Mouse (Mus musculus) liver, embryonic 14.5 days (tissue): ENCODE results near the gene Slc13a1. TPM values are rescaled to one million over a fixed set of nuclear protein-coding genes. Genes with fewer than 3 reads are reported as not detected.

ENCODE experiments used
- ATAC-seq: fragments of 200-750 bp; cut with Nextera tagmentation; 2 replicates; pipeline ENCODE4 v1.8.0; 2017; ENCODE audit warnings: moderate number of reproducible peaks, mild to moderate bottlenecking, moderate library complexity; ENCODE audit not compliant: insufficient read depth
- DNase-seq, 3 experiments: peaks; one replicate each; pipeline ENCODE4 v3.0.0-alpha.2; 2012 to 2013; ENCODE audit warnings: low read depth in 3 of 3, low spot score in 3 of 3
- H3K27ac ChIP-seq: fragments of 300-500 bp; sonication (generic); 2 replicates; pipeline ENCODE4 v1.5.1; 2014; ENCODE audit warnings: moderate library complexity, mild to moderate bottlenecking, control low read depth, inconsistent platforms
- H3K27me3 ChIP-seq: fragments of 300-500 bp; sonication (generic); 2 replicates; pipeline ENCODE4 v1.6.1; 2014; ENCODE audit warnings: mild to moderate bottlenecking, low read length, moderate library complexity; ENCODE audit not compliant: control insufficient read depth, insufficient read depth
- H3K36me3 ChIP-seq: fragments of 300-500 bp; sonication (generic); replicated peaks from 2 replicates; pipeline ENCODE4 v1.6.1; 2014; ENCODE audit warnings: low read depth; ENCODE audit not compliant: control insufficient read depth, insufficient read depth
- H3K4me1 ChIP-seq, 2 experiments: fragments of 200-500 bp in 1 of 2; fragments of 300-500 bp in 1 of 2; sonication (generic) in 1 of 2; replicated peaks; 2 replicates each; pipeline ENCODE4 v1.6.1; 2012 to 2014; ENCODE audit warnings: antibody characterized with exemption in 1 of 2, inconsistent platforms in 1 of 2, low read length in 1 of 2; ENCODE audit not compliant: control insufficient read depth in 2 of 2, insufficient read depth in 2 of 2
- H3K4me2 ChIP-seq: fragments of 300-500 bp; sonication (generic); 2 replicates; pipeline ENCODE4 v1.6.1; 2014; ENCODE audit warnings: low read depth, mild to moderate bottlenecking, control low read depth, moderate library complexity
- H3K4me3 ChIP-seq, 2 experiments: fragments of 200-500 bp in 1 of 2; fragments of 300-500 bp in 1 of 2; sonication (generic) in 1 of 2; 2 replicates each; pipeline ENCODE4 v1.5.1; 2012 to 2014; ENCODE audit warnings: low read depth in 2 of 2, low read length in 2 of 2, mild to moderate bottlenecking in 2 of 2, control low read depth in 1 of 2, inconsistent platforms in 1 of 2, moderate library complexity in 1 of 2; ENCODE audit not compliant: insufficient read depth in 1 of 2
- H3K9ac ChIP-seq: fragments of 300-500 bp; sonication (generic); replicated peaks from 2 replicates; pipeline ENCODE4 v1.6.1; 2014; ENCODE audit warnings: mild to moderate bottlenecking, control low read depth, moderate library complexity
- H3K9me3 ChIP-seq: fragments of 300-500 bp; sonication (generic); 2 replicates; pipeline ENCODE4 v1.6.1; 2016; ENCODE audit warnings: low read length, mixed read lengths; ENCODE audit not compliant: control insufficient read depth
- CTCF ChIP-seq: IDR thresholded peaks from 2 replicates; pipeline ENCODE4 v1.5.1; 2016; ENCODE audit warnings: antibody characterized with exemption, low read depth, control low read depth
- EP300 ChIP-seq: IDR thresholded peaks from 2 replicates; pipeline ENCODE4 v1.6.1; 2016; ENCODE audit warnings: antibody characterized with exemption, low read depth
- WGBS: fragments of 180-500 bp; shearing (Covaris S2); extraction: QIAGEN DNeasy Blood & Tissue Kit; methylation state at CpG from one replicate; pipeline ENCODE4 v1.1.7; 2014; ENCODE audit not compliant: insufficient replicate concordance; 5-methylcytosine and 5-hydroxymethylcytosine counted together
- polyA plus RNA-seq, 2 experiments: library from polyadenylated mRNA; depleted of rRNA in 1 of 2; stranded (reverse) in 1 of 2; unstranded in 1 of 2; fragments of >200 nt; fragmentation: Nextera tagmentation in 1 of 2; extraction: Ambion mirVana in 1 of 2; gene quantifications; 2 replicates each; pipeline versions ENCODE4 v1.2.1 to v1.2.3; 2012 to 2014

Gene Slc13a1
- polyA plus RNA-seq, 2 experiments: not detected

GRCm38 (mm10) chr6:24100705-24101104, 67.2 kb downstream of the Slc13a1 start:
- Histone ChIP-seq H3K9ac (no peak overlapping the region), H3K36me3 (no peaks in the 10 kb centered on the region), H3K4me3 (no peak overlapping the region), H3K9me3 (no peaks in the 10 kb centered on the region), H3K27me3 (no peaks in the 10 kb centered on the region), H3K4me1 (no peaks in the 10 kb centered on the region), H3K4me2 (no peak overlapping the region), H3K27ac (no peak overlapping the region)
- no peak for TF ChIP-seq EP300
- TF ChIP-seq CTCF: no peak
- DNase-seq: no peak
- 51% methylated on average over 5 of the region's 5 CpGs for WGBS
- no peak for ATAC-seq

DNA sequence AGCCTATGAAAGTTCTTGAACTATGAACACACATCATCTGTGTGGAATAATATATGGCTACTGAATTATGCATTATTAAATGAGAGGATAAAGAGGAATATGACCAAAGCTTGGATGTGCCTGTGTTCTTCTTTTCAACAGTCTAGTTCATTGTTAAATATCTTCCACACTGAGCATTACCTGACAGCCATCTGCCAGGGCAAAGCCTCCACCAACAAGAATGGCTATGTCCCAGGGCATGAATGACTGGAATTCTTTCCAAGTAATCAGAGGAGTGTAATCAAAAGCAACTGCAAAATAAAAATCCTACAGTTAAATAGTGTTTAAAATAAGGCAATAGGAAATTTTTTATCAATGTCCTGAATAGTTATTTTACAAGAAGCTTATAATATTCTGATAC, 70.5 kb downstream of the Slc13a1 start:
- ATAC-seq: no peak
- Histone ChIP-seq H3K4me1 (no peaks in the 10 kb centered on the region), H3K9ac (no peak overlapping the region), H3K27me3 (no peaks in the 10 kb centered on the region), H3K36me3 (no peaks in the 10 kb centered on the region), H3K9me3 (no peaks in the 10 kb centered on the region), H3K4me3 (no peak overlapping the region), H3K27ac (no peak overlapping the region), H3K4me2 (no peak overlapping the region)
- DNase-seq: no peak
- TF ChIP-seq CTCF (no peak), EP300 (no peak)

DNA sequence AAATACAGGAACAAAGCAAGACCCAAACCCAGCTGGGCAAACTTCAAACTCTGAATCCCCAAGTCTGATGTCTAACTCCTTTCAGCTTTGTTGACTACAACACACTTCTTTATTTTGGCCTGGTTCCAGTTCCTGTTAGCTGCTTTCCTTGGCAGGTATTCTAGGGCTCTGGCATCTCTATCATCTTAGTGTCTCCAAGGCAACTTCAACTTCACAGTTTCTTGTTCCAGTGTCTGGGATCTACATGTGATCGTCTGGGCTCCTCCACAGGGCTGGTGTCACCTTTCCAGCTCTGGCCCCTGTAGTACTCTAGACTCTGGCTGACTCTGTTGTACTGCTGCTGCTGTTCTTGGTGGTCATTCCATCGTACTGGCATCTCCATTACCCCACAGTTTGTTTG, 91.8 kb downstream of the Slc13a1 start:
- Histone ChIP-seq H3K27me3 (no peaks in the 10 kb centered on the region), H3K4me3 (no peak overlapping the region), H3K36me3 (no peaks in the 10 kb centered on the region), H3K4me1 (no peaks in the 10 kb centered on the region), H3K9ac (no peak overlapping the region), H3K4me2 (no peak overlapping the region), H3K9me3 (no peaks in the 10 kb centered on the region), H3K27ac (no peak overlapping the region)
- TF ChIP-seq CTCF (no peak), EP300 (no peak)
- ATAC-seq: no peak
- no peak for DNase-seq
- 36% methylated on average over 2 of the region's 2 CpGs for WGBS

DNA sequence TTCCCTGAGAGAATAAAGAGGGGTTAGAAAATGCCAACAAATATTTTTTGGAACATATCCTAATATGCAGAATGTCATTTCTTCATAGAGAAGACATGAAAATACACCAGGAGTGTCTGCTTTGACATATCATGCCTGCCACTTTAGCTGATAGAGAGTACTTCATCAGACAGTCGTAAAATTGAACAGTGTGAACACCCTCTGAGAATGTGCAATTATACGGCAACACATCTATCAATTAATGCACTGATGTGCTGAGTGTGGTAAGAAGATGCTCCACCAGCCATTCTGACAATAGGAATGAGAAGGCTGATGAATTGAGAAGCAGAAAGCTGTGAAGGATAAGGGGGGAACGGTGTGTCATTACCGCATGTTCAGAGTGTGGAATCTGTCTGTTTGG, 95.1 kb downstream of the Slc13a1 start:
- 42% methylated on average over 4 of the region's 4 CpGs for WGBS
- no peaks in the 10 kb centered on the region for H3K36me3 ChIP-seq

GRCm38 (mm10) chr6:24059754-24060153, 108.1 kb downstream of the Slc13a1 start:
- H3K9ac ChIP-seq: no peak overlapping the region
- TF ChIP-seq CTCF (no peak), EP300 (no peak)
- DNase-seq (no peak), ATAC-seq (no peak)
- no peak overlapping the region for H3K4me3 ChIP-seq
- no peaks in the 10 kb centered on the region for H3K36me3 ChIP-seq
- WGBS: 64% methylated on average over 3 of the region's 3 CpGs
- no peaks in the 10 kb centered on the region for H3K4me1 ChIP-seq
- H3K27me3 ChIP-seq: no peaks in the 10 kb centered on the region
- no peaks in the 10 kb centered on the region for H3K9me3 ChIP-seq
- no peak overlapping the region for H3K4me2 ChIP-seq
- no peak overlapping the region for H3K27ac ChIP-seq

More for the DNA sequence above, 95.1 kb downstream of the Slc13a1 start:
- Histone ChIP-seq H3K4me3 (no peak overlapping the region), H3K9me3 (no peaks in the 10 kb centered on the region), H3K9ac (no peak overlapping the region), H3K4me1 (no peaks in the 10 kb centered on the region), H3K4me2 (no peak overlapping the region), H3K27me3 (no peaks in the 10 kb centered on the region), H3K27ac (no peak overlapping the region)
- TF ChIP-seq EP300 (no peak), CTCF (no peak)
- DNase-seq: no peak
- no peak for ATAC-seq

GRCm38 (mm10) chr6:24055086-24055485, 112.8 kb downstream of the Slc13a1 start:
- Histone ChIP-seq H3K4me2 (no peak overlapping the region), H3K9ac (no peak overlapping the region), H3K4me3 (no peak overlapping the region), H3K9me3 (no peaks in the 10 kb centered on the region), H3K27ac (no peak overlapping the region), H3K27me3 (no peaks in the 10 kb centered on the region), H3K4me1 (no peaks in the 10 kb centered on the region), H3K36me3 (no peaks in the 10 kb centered on the region)
- TF ChIP-seq EP300: no peak
- TF ChIP-seq CTCF: no peak
- 56% methylated on average over 4 of the region's 4 CpGs for WGBS
- ATAC-seq (no peak), DNase-seq (no peak)
